Mouse (Mus musculus) CH12.LX (cell line): ENCODE data around the gene Ddx6. TPM values are rescaled to one million over a fixed set of nuclear protein-coding genes. Genes with fewer than 3 reads are reported as not detected.
A peak's percentile ranks its signal among the peaks of the same experiment; 100 is the strongest.

Source experiments
- DNase-seq: peaks from one replicate; pipeline ENCODE4 v3.0.0-alpha.2; 2013; ENCODE audit errors: extremely low read depth
- H3K27ac ChIP-seq: 2 replicates; pipeline ENCODE4 v1.5.1; 2012; ENCODE audit warnings: low read depth, mild to moderate bottlenecking, control low read depth, moderate library complexity; ENCODE audit not compliant: insufficient read depth
- H3K27me3 ChIP-seq: replicated peaks from 2 replicates; pipeline ENCODE3; 2012; ENCODE audit warnings: inconsistent platforms
- H3K36me3 ChIP-seq, 2 experiments: replicated peaks in 1 of 2; 2 replicates each; pipeline versions ENCODE3 to v1.6.1; 2012; ENCODE audit warnings: inconsistent platforms in 1 of 2, low read length in 1 of 2, mild to moderate bottlenecking in 1 of 2, mixed read lengths in 1 of 2, moderate library complexity in 1 of 2; ENCODE audit not compliant: control insufficient read depth in 1 of 2, insufficient read depth in 1 of 2
- H3K4me1 ChIP-seq, 2 experiments: 2 replicates each; pipeline ENCODE4 v1.6.1; 2012; ENCODE audit warnings: inconsistent platforms in 1 of 2, moderate library complexity in 1 of 2; ENCODE audit not compliant: insufficient read depth in 2 of 2, control insufficient read depth in 1 of 2
- H3K4me2 ChIP-seq: 2 replicates; pipeline ENCODE4 v1.6.1; 2012; ENCODE audit warnings: low read depth, mild to moderate bottlenecking, control low read depth; ENCODE audit not compliant: poor library complexity, insufficient read depth, severe bottlenecking
- H3K4me3 ChIP-seq, 3 experiments: fragments of 150-350 bp in 1 of 3; sonication (generic) in 1 of 3; replicated peaks in 1 of 3; 2 replicates each; pipeline versions ENCODE3 to v1.5.1; 2011 to 2012; ENCODE audit warnings: low read depth in 2 of 3, low read length in 2 of 3, mild to moderate bottlenecking in 2 of 3, moderate library complexity in 2 of 3, control low read depth in 1 of 3, improper control_type of control experiment in 1 of 3, inconsistent platforms in 1 of 3, mixed read lengths in 1 of 3; ENCODE audit not compliant: poor library complexity in 1 of 3
- H3K79me2 ChIP-seq: replicated peaks from 2 replicates; pipeline ENCODE4 v1.6.1; 2012; ENCODE audit warnings: mild to moderate bottlenecking, moderate library complexity; ENCODE audit not compliant: control insufficient read depth, poor library complexity, insufficient read depth, severe bottlenecking; ENCODE audit errors: extremely low read depth
- H3K9ac ChIP-seq: 2 replicates; pipeline ENCODE4 v1.6.1; 2012; ENCODE audit warnings: low read depth, mild to moderate bottlenecking, control low read depth, moderate library complexity; ENCODE audit not compliant: insufficient read depth
- H3K9me3 ChIP-seq: replicated peaks from 2 replicates; pipeline ENCODE3; 2012; ENCODE audit warnings: low read length, inconsistent platforms, mixed read lengths
- BHLHE40 ChIP-seq: IDR thresholded peaks from 2 replicates; pipeline ENCODE4 v1.6.1; 2011; ENCODE audit warnings: mild to moderate bottlenecking, low read depth, low read length, improper control_type of control experiment
- CHD1 ChIP-seq: IDR thresholded peaks from 2 replicates; pipeline ENCODE4 v1.6.1; 2012; ENCODE audit warnings: low read depth, low read length, improper control_type of control experiment, inconsistent platforms
- CHD2 ChIP-seq: IDR thresholded peaks from 2 replicates; pipeline ENCODE4 v1.6.1; 2011; ENCODE audit warnings: low read length, improper control_type of control experiment
- CTCF ChIP-seq, 2 experiments: IDR thresholded peaks in 1 of 2; conservative IDR thresholded peaks in 1 of 2; 2 replicates each; pipeline ENCODE4 v1.5.1; 2011 to 2012; ENCODE audit warnings: low read depth in 2 of 2, low read length in 2 of 2, improper control_type of control experiment in 1 of 2, inconsistent platforms in 1 of 2, mild to moderate bottlenecking in 1 of 2, moderate library complexity in 1 of 2
- E2F4 ChIP-seq: IDR thresholded peaks from 2 replicates; pipeline ENCODE4 v1.6.1; 2011; ENCODE audit warnings: low read depth, low read length, improper control_type of control experiment; ENCODE audit not compliant: insufficient replicate concordance
- ELF1 ChIP-seq: IDR thresholded peaks from 2 replicates; pipeline ENCODE4 v1.6.1; 2014; ENCODE audit warnings: low read depth, mild to moderate bottlenecking, inconsistent platforms, low read length, improper control_type of control experiment
- EP300 ChIP-seq: IDR thresholded peaks from 2 replicates; pipeline ENCODE4 v1.6.1; 2011; ENCODE audit warnings: low read length, improper control_type of control experiment
- ETS1 ChIP-seq: conservative IDR thresholded peaks from 2 replicates; pipeline ENCODE4 v1.6.1; 2012; ENCODE audit warnings: low read depth, mild to moderate bottlenecking, inconsistent platforms, low read length, improper control_type of control experiment, moderate library complexity
- GABPA ChIP-seq: IDR thresholded peaks from 2 replicates; pipeline ENCODE4 v1.6.1; 2012; ENCODE audit warnings: low read depth, low read length, improper control_type of control experiment, inconsistent platforms; ENCODE audit not compliant: insufficient replicate concordance
- HCFC1 ChIP-seq: IDR thresholded peaks from 2 replicates; pipeline ENCODE4 v1.6.1; 2012; ENCODE audit warnings: low read depth, mild to moderate bottlenecking, inconsistent platforms, low read length, improper control_type of control experiment
- IRF4 ChIP-seq: IDR thresholded peaks from 2 replicates; pipeline ENCODE4 v1.6.1; 2014; ENCODE audit warnings: low read depth, mild to moderate bottlenecking, inconsistent platforms, low read length, improper control_type of control experiment
- JUN ChIP-seq: IDR thresholded peaks from 2 replicates; pipeline ENCODE4 v1.6.1; 2011; ENCODE audit warnings: low read depth, mild to moderate bottlenecking, low read length, improper control_type of control experiment, moderate library complexity; ENCODE audit not compliant: insufficient read depth
- JUND ChIP-seq: conservative IDR thresholded peaks from 2 replicates; pipeline ENCODE4 v1.6.1; 2011; ENCODE audit warnings: low read depth, low read length, improper control_type of control experiment
- KAT2A ChIP-seq: IDR thresholded peaks from 2 replicates; pipeline ENCODE4 v1.6.1; 2012; ENCODE audit warnings: low read length, improper control_type of control experiment, inconsistent platforms; ENCODE audit not compliant: insufficient replicate concordance
- MAFK ChIP-seq: IDR thresholded peaks from 2 replicates; pipeline ENCODE4 v1.6.1; 2011; ENCODE audit warnings: low read length, improper control_type of control experiment; ENCODE audit not compliant: insufficient replicate concordance
- MAX ChIP-seq: IDR thresholded peaks from 2 replicates; pipeline ENCODE4 v1.6.1; 2011; ENCODE audit warnings: low read length, improper control_type of control experiment
- MAZ ChIP-seq: IDR thresholded peaks from 2 replicates; pipeline ENCODE4 v1.6.1; 2012; ENCODE audit warnings: low read depth, mild to moderate bottlenecking, inconsistent platforms, low read length, improper control_type of control experiment, moderate library complexity
- MEF2A ChIP-seq: IDR thresholded peaks from 2 replicates; pipeline ENCODE4 v1.6.1; 2014; ENCODE audit warnings: low read depth, mild to moderate bottlenecking, inconsistent platforms, low read length, improper control_type of control experiment, borderline replicate concordance
- MXI1 ChIP-seq: IDR thresholded peaks from 2 replicates; pipeline ENCODE4 v1.6.1; 2011; ENCODE audit warnings: mild to moderate bottlenecking, low read depth, low read length, improper control_type of control experiment
- MYC ChIP-seq: IDR thresholded peaks from 2 replicates; pipeline ENCODE4 v1.6.1; 2011; ENCODE audit warnings: low read depth, mild to moderate bottlenecking, improper control_type of control experiment, low read length
- NELFE ChIP-seq: IDR thresholded peaks from 2 replicates; pipeline ENCODE4 v1.6.1; 2011; ENCODE audit warnings: low read depth, low read length, improper control_type of control experiment
- NRF1 ChIP-seq: IDR thresholded peaks from 2 replicates; pipeline ENCODE4 v1.6.1; 2014; ENCODE audit warnings: low read depth, mild to moderate bottlenecking, inconsistent platforms, low read length, improper control_type of control experiment, moderate library complexity
- PAX5 ChIP-seq: IDR thresholded peaks from 2 replicates; pipeline ENCODE4 v1.6.1; 2012; ENCODE audit warnings: low read length, inconsistent platforms, mixed read lengths
- POLR2A ChIP-seq: IDR thresholded peaks from 2 replicates; pipeline ENCODE4 v1.6.1; 2011; ENCODE audit warnings: low read depth, mild to moderate bottlenecking, improper control_type of control experiment, low read length
- POLR2AphosphoS2 ChIP-seq: IDR thresholded peaks from 2 replicates; pipeline ENCODE4 v1.6.1; 2011; ENCODE audit warnings: low read depth, low read length, improper control_type of control experiment
- RAD21 ChIP-seq: IDR thresholded peaks from 2 replicates; pipeline ENCODE4 v1.6.1; 2011; ENCODE audit warnings: low read depth, mild to moderate bottlenecking, low read length, improper control_type of control experiment, moderate library complexity
- RCOR1 ChIP-seq: conservative IDR thresholded peaks from 2 replicates; pipeline ENCODE4 v1.6.1; 2012; ENCODE audit warnings: low read depth, mild to moderate bottlenecking, inconsistent platforms, low read length, improper control_type of control experiment
- SIN3A ChIP-seq: IDR thresholded peaks from 2 replicates; pipeline ENCODE4 v1.6.1; 2012; ENCODE audit warnings: low read length, improper control_type of control experiment, inconsistent platforms
- SMC3 ChIP-seq: IDR thresholded peaks from 2 replicates; pipeline ENCODE4 v1.6.1; 2011; ENCODE audit warnings: low read depth, low read length, improper control_type of control experiment
- TBP ChIP-seq: conservative IDR thresholded peaks from 2 replicates; pipeline ENCODE4 v1.6.1; 2011; ENCODE audit warnings: low read depth, low read length, improper control_type of control experiment
- TCF12 ChIP-seq: IDR thresholded peaks from 2 replicates; pipeline ENCODE4 v1.6.1; 2014; ENCODE audit warnings: low read depth, mild to moderate bottlenecking, inconsistent platforms, low read length, improper control_type of control experiment
- UBTF ChIP-seq: IDR thresholded peaks from 2 replicates; pipeline ENCODE4 v1.6.1; 2012; ENCODE audit warnings: low read depth, mild to moderate bottlenecking, inconsistent platforms, low read length, improper control_type of control experiment, moderate library complexity
- USF1 ChIP-seq: IDR thresholded peaks from 2 replicates; pipeline ENCODE4 v1.6.1; 2014; ENCODE audit warnings: low read depth, mild to moderate bottlenecking, inconsistent platforms, low read length, improper control_type of control experiment
- USF2 ChIP-seq: conservative IDR thresholded peaks from 2 replicates; pipeline ENCODE4 v1.6.1; 2011; ENCODE audit warnings: low read depth, low read length, improper control_type of control experiment
- ZC3H11A ChIP-seq: IDR thresholded peaks from 2 replicates; pipeline ENCODE4 v1.6.1; 2012; ENCODE audit warnings: low read depth, mild to moderate bottlenecking, inconsistent platforms, low read length, improper control_type of control experiment
- ZKSCAN1 ChIP-seq: IDR thresholded peaks from 2 replicates; pipeline ENCODE4 v1.6.1; 2012; ENCODE audit warnings: low read depth, inconsistent platforms, low read length, improper control_type of control experiment, borderline replicate concordance
- ZMIZ1 ChIP-seq: IDR thresholded peaks from 2 replicates; pipeline ENCODE4 v1.6.1; 2012; ENCODE audit warnings: low read depth, mild to moderate bottlenecking, inconsistent platforms, low read length, improper control_type of control experiment
- ZNF384 ChIP-seq: IDR thresholded peaks from 2 replicates; pipeline ENCODE4 v1.6.1; 2012; ENCODE audit warnings: low read depth, low read length, improper control_type of control experiment, inconsistent platforms
- dilution Hi-C: fragments of 300-500 bp; cut with MboI; formaldehyde crosslinking; loops from 2 replicates; pipeline ENCODE4 v1.14.3; 2020; ENCODE audit warnings: low sequenced_read_pairs; ENCODE audit not compliant: extremely low pct_unique_long_range_greater_than_20kb, extremely low pct_ligation_motif_present
- in situ Hi-C: fragments of 300-500 bp; cut with MboI; formaldehyde crosslinking; loops from 3 replicates; pipeline ENCODE4 v1.14.3; 2019; ENCODE audit warnings: low sequenced_read_pairs, low pct_ligation_motif_present, low pct_unique_long_range_greater_than_20kb, mixed read lengths
- polyA plus RNA-seq: library from polyadenylated mRNA; unstranded; fragments of >175 nt; gene quantifications from 2 replicates; pipeline ENCODE4 v1.2.1, GENCODE M21; 2012; ENCODE audit warnings: low read depth; ENCODE audit not compliant: insufficient read length
- total RNA-seq, 2 experiments: library from RNA; depleted of rRNA; stranded (reverse); fragments of 300-350 nt in 1 of 2; fragments of >200 nt in 1 of 2; gene quantifications; 2 replicates each; pipeline ENCODE4 v1.2.3; 2012 to 2014

The Ddx6 gene
- total and polyA plus RNA-seq, 3 experiments = 41.5 to 81.2 (median 71.4) TPM

DNA sequence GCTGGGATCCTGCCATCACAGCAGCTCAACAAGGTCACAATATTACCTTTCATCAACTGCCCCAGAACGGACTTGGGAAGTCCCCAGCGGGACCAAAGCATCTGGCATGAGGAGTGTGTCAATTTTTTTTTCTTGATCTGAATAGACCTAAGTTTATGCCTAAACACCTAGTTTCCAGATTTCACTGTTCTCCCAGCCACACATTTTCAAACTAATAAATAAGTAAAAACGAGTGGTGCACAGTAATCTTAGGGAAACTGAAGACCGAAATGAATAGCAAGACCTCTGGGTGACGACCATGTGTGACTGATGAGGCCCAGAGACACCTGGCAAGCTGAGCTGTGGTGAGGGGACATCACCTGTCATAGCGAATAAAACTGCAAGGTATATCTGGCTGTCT is 3.9 kb upstream of the Ddx6 start:
- H3K4me1 ChIP-seq = peaks cover 10 to 47% of the 10 kb centered on the region in 2 experiments
- peak; percentile 69 for TF ChIP-seq ETS1
- no peak for TF ChIP-seq CTCF (conservative IDR thresholded peaks at IDR 0.05 in 1 of 2, IDR thresholded peaks at IDR 0.05 in 1 of 2; ENCODE audit: low read depth in 2 of 2, low read length in 2 of 2)
- peak; percentile 85 for TF ChIP-seq IRF4
- TF ChIP-seq E2F4 = no peak
- no peak for TF ChIP-seq MXI1
- TF ChIP-seq UBTF = no peak
- peak; percentile 91 for TF ChIP-seq ZNF384
- no peak for TF ChIP-seq NELFE
- TF ChIP-seq NRF1 = no peak
- peak; percentile 24; the same call in 1 of the 2 replicates for TF ChIP-seq MAX
- no peak for TF ChIP-seq POLR2AphosphoS2
- TF ChIP-seq SIN3A = peak; percentile 63
- TF ChIP-seq ZC3H11A = no peak
- TF ChIP-seq MAZ = peak; percentile 59; the same call in 1 of the 2 replicates
- peak; percentile 61 for TF ChIP-seq MAFK
- no peak for TF ChIP-seq USF1
- TF ChIP-seq GABPA = no peak
- TF ChIP-seq BHLHE40 = peak; percentile 76
- peak; percentile 73 for TF ChIP-seq MYC
- TF ChIP-seq KAT2A = no peak
- no peak for TF ChIP-seq HCFC1
- TF ChIP-seq ZKSCAN1 = no peak
- TF ChIP-seq JUN = peak; percentile 64; the same call in 1 of the 2 replicates
- TF ChIP-seq USF2 = no peak
- TF ChIP-seq CHD2 = 0 out of 2 replicates have a peak, but pooled peaks have one; percentile 28
- no peak for TF ChIP-seq ELF1
- peak; percentile 72 for TF ChIP-seq RCOR1
- TF ChIP-seq JUND = peak; percentile 72
- peak; percentile 64; the same call in 1 of the 2 replicates for TF ChIP-seq MEF2A
- peak; percentile 76 for TF ChIP-seq EP300
- TF ChIP-seq PAX5 = no peak
- no peak; the same call in 1 of the 2 replicates for TF ChIP-seq POLR2A
- no peak for TF ChIP-seq TBP
- no peak for TF ChIP-seq ZMIZ1
- no peak; the same call in 1 of the 2 replicates for TF ChIP-seq RAD21
- TF ChIP-seq CHD1 = no peak
- no peak for TF ChIP-seq SMC3
- TF ChIP-seq TCF12 = peak; percentile 83
- TF ChIP-seq, all 38 proteins: peak for 16
- Histone ChIP-seq H3K79me2 (peaks cover 28% of the 10 kb centered on the region), H3K9ac (no peak overlapping the region), H3K27ac (no peak overlapping the region), H3K27me3 (no peaks in the 10 kb centered on the region), H3K36me3 (no peaks in the 10 kb centered on the region), H3K4me3 (no peak overlapping the region), H3K9me3 (no peaks in the 10 kb centered on the region), H3K4me2 (no peak overlapping the region)
- peak; percentile 62 for DNase-seq
- in situ Hi-C loops (loop anchor here (5.0 kb wide), 1 partner anchor 34 kb away; no protein-coding TSS in a partner anchor), dilution Hi-C loops (no loop called here)
